Mouse (Mus musculus): ENCODE measurements at regions not wholly inside any gene's neighbourhood (a gene's known extent, or its start where the extent isn't known, plus 50 kb on each side); places are given as distances from the start of the nearest gene placed in this dataset.

DNA sequence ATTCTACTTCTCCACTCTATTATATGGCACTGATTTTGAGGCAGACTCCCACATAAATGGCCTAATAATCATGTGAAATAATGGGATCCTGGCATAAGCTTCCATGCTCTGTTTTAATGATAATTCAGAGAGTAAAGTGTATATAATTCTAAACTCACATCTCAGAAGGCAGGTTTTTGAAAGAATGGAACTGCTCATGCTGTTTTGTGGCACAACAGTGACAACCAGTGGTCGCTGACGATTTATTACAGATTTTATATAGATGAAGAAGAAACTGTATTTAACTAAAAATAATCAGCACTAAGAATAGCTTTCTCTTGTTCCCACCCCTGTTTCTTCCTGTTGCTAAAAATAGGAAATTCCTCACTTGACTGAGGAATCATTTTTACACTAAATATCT is 554.5 kb downstream of the Gbe1 start:
- in situ Hi-C loops (cut with MboI; ENCODE audit: low pct_ligation_motif_present, low pct_unique_long_range_greater_than_20kb, low sequenced_read_pairs) (no loop called here), dilution Hi-C loops (cut with MboI; ENCODE audit: extremely low pct_ligation_motif_present, extremely low pct_unique_long_range_greater_than_20kb, low sequenced_read_pairs) (no loop called here)
- no peak for DNase-seq (ENCODE audit: extremely low read depth)
- H3K4me1 ChIP-seq (ENCODE audit: control insufficient read depth in 1 of 2, insufficient read depth in 2 of 2), result no peaks in the 10 kb centered on the region
- no peak overlapping the region for H3K4me3 ChIP-seq (replicated peaks in 1 of 3; ENCODE audit: low read depth in 2 of 3, low read length in 2 of 3, poor library complexity in 1 of 3)
- H3K9ac ChIP-seq (ENCODE audit: insufficient read depth, low read depth), result no peak overlapping the region
- H3K36me3 ChIP-seq (replicated peaks in 1 of 2; ENCODE audit: control insufficient read depth in 1 of 2, insufficient read depth in 1 of 2, low read length in 1 of 2), result no peaks in the 10 kb centered on the region
- TF ChIP-seq BHLHE40 (IDR thresholded peaks at IDR 0.05; ENCODE audit: low read depth, low read length) (no peak), MXI1 (IDR thresholded peaks at IDR 0.05; ENCODE audit: low read depth, low read length) (no peak)
- H3K27me3 ChIP-seq (replicated peaks), result no peaks in the 10 kb centered on the region
- H3K27ac ChIP-seq (ENCODE audit: insufficient read depth, low read depth), result no peak overlapping the region
- H3K4me2 ChIP-seq (ENCODE audit: insufficient read depth, low read depth, poor library complexity, severe bottlenecking), result no peak overlapping the region
- no peaks in the 10 kb centered on the region for H3K79me2 ChIP-seq (replicated peaks; ENCODE audit: control insufficient read depth, extremely low read depth, insufficient read depth, poor library complexity, severe bottlenecking)
- H3K9me3 ChIP-seq (replicated peaks; ENCODE audit: low read length), result peaks cover 56% of the 10 kb centered on the region

DNA sequence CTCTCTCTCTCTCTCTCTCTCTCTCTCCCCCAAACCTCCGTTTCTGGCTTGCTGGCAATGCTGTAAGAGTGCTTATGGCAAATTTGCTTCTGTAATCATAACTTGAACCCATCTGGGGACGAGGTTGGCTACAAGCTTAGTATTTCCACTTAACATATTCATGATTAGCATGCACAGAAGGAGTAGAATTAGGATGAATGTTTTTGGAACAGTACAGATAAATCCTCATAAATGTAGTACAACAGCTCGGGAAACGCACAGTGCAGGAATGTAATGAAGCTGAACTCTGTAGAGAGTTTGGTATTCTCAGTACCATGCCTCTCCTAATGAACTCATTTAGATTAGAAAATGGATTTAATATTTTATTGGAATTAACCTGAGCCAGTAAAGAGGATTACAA is 555.5 kb downstream of the Gbe1 start:
- peaks cover 51% of the 10 kb centered on the region for H3K9me3 ChIP-seq (replicated peaks; ENCODE audit: low read length)
- in situ Hi-C loops (cut with MboI; ENCODE audit: low pct_ligation_motif_present, low pct_unique_long_range_greater_than_20kb, low sequenced_read_pairs) (no loop called here), dilution Hi-C loops (cut with MboI; ENCODE audit: extremely low pct_ligation_motif_present, extremely low pct_unique_long_range_greater_than_20kb, low sequenced_read_pairs) (no loop called here)
- H3K4me3 ChIP-seq (replicated peaks in 1 of 3; ENCODE audit: low read depth in 2 of 3, low read length in 2 of 3, poor library complexity in 1 of 3), result no peak overlapping the region
- no peak for DNase-seq (ENCODE audit: extremely low read depth)
- H3K4me2 ChIP-seq (ENCODE audit: insufficient read depth, low read depth, poor library complexity, severe bottlenecking), result no peak overlapping the region
- no peaks in the 10 kb centered on the region for H3K4me1 ChIP-seq (ENCODE audit: control insufficient read depth in 1 of 2, insufficient read depth in 2 of 2)
- no peaks in the 10 kb centered on the region for H3K36me3 ChIP-seq (replicated peaks in 1 of 2; ENCODE audit: control insufficient read depth in 1 of 2, insufficient read depth in 1 of 2, low read length in 1 of 2)
- H3K27ac ChIP-seq (ENCODE audit: insufficient read depth, low read depth), result no peak overlapping the region
- TF ChIP-seq KAT2A (IDR thresholded peaks at IDR 0.05; ENCODE audit: insufficient replicate concordance, low read length) (no peak), SIN3A (IDR thresholded peaks at IDR 0.05; ENCODE audit: low read length) (no peak), MAFK (IDR thresholded peaks at IDR 0.05; ENCODE audit: insufficient replicate concordance, low read length) (no peak), NELFE (IDR thresholded peaks at IDR 0.05; ENCODE audit: low read depth, low read length) (no peak), ZMIZ1 (IDR thresholded peaks at IDR 0.05; ENCODE audit: low read depth, low read length) (no peak), E2F4 (IDR thresholded peaks at IDR 0.05; ENCODE audit: insufficient replicate concordance, low read depth, low read length) (no peak), UBTF (IDR thresholded peaks at IDR 0.05; ENCODE audit: low read depth, low read length) (no peak), BHLHE40 (IDR thresholded peaks at IDR 0.05; ENCODE audit: low read depth, low read length) (no peak), RCOR1 (conservative IDR thresholded peaks at IDR 0.05; ENCODE audit: low read depth, low read length) (no peak), HCFC1 (IDR thresholded peaks at IDR 0.05; ENCODE audit: low read depth, low read length) (no peak)
- H3K79me2 ChIP-seq (replicated peaks; ENCODE audit: control insufficient read depth, extremely low read depth, insufficient read depth, poor library complexity, severe bottlenecking), result no peaks in the 10 kb centered on the region
- H3K27me3 ChIP-seq (replicated peaks), result no peaks in the 10 kb centered on the region
- H3K9ac ChIP-seq (ENCODE audit: insufficient read depth, low read depth), result no peak overlapping the region

DNA sequence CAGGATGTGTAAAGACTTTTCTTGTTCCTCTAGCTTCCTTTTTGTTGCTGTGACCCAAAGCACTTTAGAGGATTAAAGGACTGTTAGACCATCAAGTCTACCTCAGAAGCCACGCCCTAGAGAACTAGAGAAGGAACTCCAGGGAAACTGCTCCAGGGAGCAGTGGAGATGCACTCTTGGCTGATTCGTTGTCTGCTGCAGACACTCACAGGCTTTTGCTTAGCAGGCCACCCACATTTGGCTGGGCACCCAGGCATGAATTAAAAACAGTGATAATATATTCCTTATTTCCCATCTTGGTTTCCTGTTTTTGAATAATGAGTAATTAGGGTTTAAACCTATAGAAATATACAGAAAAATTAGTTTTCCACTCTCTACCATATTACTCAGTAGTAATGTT is 560.3 kb downstream of the Gbe1 start:
- no peak overlapping the region for H3K4me2 ChIP-seq (ENCODE audit: insufficient read depth, low read depth, poor library complexity, severe bottlenecking)
- in situ Hi-C loops (cut with MboI; ENCODE audit: low pct_ligation_motif_present, low pct_unique_long_range_greater_than_20kb, low sequenced_read_pairs) (no loop called here), dilution Hi-C loops (cut with MboI; ENCODE audit: extremely low pct_ligation_motif_present, extremely low pct_unique_long_range_greater_than_20kb, low sequenced_read_pairs) (no loop called here)
- H3K4me3 ChIP-seq (replicated peaks in 1 of 3; ENCODE audit: low read depth in 2 of 3, low read length in 2 of 3, poor library complexity in 1 of 3), result no peak overlapping the region
- no peaks in the 10 kb centered on the region for H3K4me1 ChIP-seq (ENCODE audit: control insufficient read depth in 1 of 2, insufficient read depth in 2 of 2)
- H3K9ac ChIP-seq (ENCODE audit: insufficient read depth, low read depth), result no peak overlapping the region
- TF ChIP-seq MAX (IDR thresholded peaks at IDR 0.05; ENCODE audit: low read length), result no peak
- TF ChIP-seq TBP (conservative IDR thresholded peaks at IDR 0.05; ENCODE audit: low read depth, low read length), result no peak
- TF ChIP-seq UBTF (IDR thresholded peaks at IDR 0.05; ENCODE audit: low read depth, low read length), result no peak
- no peak for TF ChIP-seq GABPA (IDR thresholded peaks at IDR 0.05; ENCODE audit: insufficient replicate concordance, low read depth, low read length)
- TF ChIP-seq ZC3H11A (IDR thresholded peaks at IDR 0.05; ENCODE audit: low read depth, low read length), result no peak
- no peak for TF ChIP-seq MAZ (IDR thresholded peaks at IDR 0.05; ENCODE audit: low read depth, low read length)
- no peak for TF ChIP-seq CHD2 (IDR thresholded peaks at IDR 0.05; ENCODE audit: low read length)
- no peak for TF ChIP-seq JUN (IDR thresholded peaks at IDR 0.05; ENCODE audit: insufficient read depth, low read depth, low read length)
- no peak for TF ChIP-seq MEF2A (IDR thresholded peaks at IDR 0.05; ENCODE audit: borderline replicate concordance, low read depth, low read length)
- TF ChIP-seq RAD21 (IDR thresholded peaks at IDR 0.05; ENCODE audit: low read depth, low read length), result no peak
- TF ChIP-seq CHD1 (IDR thresholded peaks at IDR 0.05; ENCODE audit: low read depth, low read length), result no peak
- TF ChIP-seq EP300 (IDR thresholded peaks at IDR 0.05; ENCODE audit: low read length), result no peak
- TF ChIP-seq SIN3A (IDR thresholded peaks at IDR 0.05; ENCODE audit: low read length), result no peak
- no peak for TF ChIP-seq ZMIZ1 (IDR thresholded peaks at IDR 0.05; ENCODE audit: low read depth, low read length)
- no peak for TF ChIP-seq MAFK (IDR thresholded peaks at IDR 0.05; ENCODE audit: insufficient replicate concordance, low read length)
- no peaks in the 10 kb centered on the region for H3K79me2 ChIP-seq (replicated peaks; ENCODE audit: control insufficient read depth, extremely low read depth, insufficient read depth, poor library complexity, severe bottlenecking)
- H3K9me3 ChIP-seq (replicated peaks; ENCODE audit: low read length), result peaks cover 54% of the 10 kb centered on the region
- no peaks in the 10 kb centered on the region for H3K36me3 ChIP-seq (replicated peaks in 1 of 2; ENCODE audit: control insufficient read depth in 1 of 2, insufficient read depth in 1 of 2, low read length in 1 of 2)
- no peak overlapping the region for H3K27ac ChIP-seq (ENCODE audit: insufficient read depth, low read depth)
- no peak for DNase-seq (ENCODE audit: extremely low read depth)
- H3K27me3 ChIP-seq (replicated peaks), result no peaks in the 10 kb centered on the region
